Mouse (Mus musculus): ENCODE measurements around the gene Rbms1.

Rbms1 gene

DNA sequence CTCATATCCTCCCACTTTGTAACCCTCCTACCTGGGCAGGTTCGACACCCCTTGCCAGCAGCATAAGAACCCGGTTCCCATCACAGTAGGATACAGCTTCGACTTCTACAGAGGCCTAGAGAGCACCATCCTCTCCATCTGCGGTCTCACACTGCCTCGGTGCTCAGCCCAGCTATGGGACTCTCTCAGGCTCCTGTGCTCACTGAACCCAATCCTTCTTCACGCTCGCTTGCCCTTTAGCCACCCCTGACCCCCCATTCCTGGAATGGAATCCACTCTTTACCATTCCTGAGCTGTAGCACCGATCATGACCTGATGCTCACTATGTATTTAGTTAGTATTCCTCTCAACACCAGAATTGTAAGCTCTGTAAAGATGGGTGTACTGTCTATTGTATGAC lies 257.6 kb downstream of the Rbms1 start:
- DNase-seq, result no peak

- peak; percentile 89 for DNase-seq
These were observed 259.7 kb downstream of the Rbms1 start for GRCm38 (mm10) chr2:60703315-60703714.

DNA sequence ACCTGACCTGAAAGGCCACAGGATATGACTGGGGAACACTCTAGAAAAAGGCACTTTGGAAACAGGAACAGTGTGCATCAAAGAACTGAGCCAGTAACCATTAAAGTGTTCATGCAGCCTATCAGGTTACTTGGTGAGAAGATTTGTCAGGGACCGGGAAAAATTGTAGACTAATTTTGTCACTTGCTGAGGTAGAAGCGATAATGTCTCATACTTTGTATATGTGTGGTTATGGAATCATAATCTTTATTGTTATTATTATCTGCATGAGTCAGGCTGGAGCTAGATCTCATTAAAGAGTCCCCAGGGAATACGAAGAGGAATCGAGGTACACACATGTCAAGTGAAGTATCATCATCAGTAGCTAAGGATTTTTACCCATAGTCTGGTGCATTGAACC lies 262.0 kb downstream of the Rbms1 start:
- no peak for DNase-seq

All from lung, postnatal 36 days (tissue).